Mouse (Mus musculus) left cerebral cortex, postnatal 10 days (tissue): ENCODE results near the gene Nav3. TPM values are rescaled to one million over a fixed set of nuclear protein-coding genes. Genes with fewer than 3 reads are reported as not detected.

Source experiments
- DNase-seq, 2 experiments: peaks; one replicate each; pipeline ENCODE4 v3.0.0; 2021 to 2022; ENCODE audit warnings: low spot score in 2 of 2, mixed read lengths in 1 of 2; ENCODE audit errors: extremely low spot score in 1 of 2
- intact Hi-C: fragments of 180-260 bp; cut with DNase I; formaldehyde crosslinking; loops from one replicate; pipeline ENCODE4 v1.15.1; 2025
- total RNA-seq, 2 experiments: library from RNA; stranded (reverse); gene quantifications; 2 replicates each; pipeline ENCODE4 v1.2.3; 2021

The Nav3 gene
- total RNA-seq, 2 experiments from 2014 or later: 241 to 252 TPM

DNA sequence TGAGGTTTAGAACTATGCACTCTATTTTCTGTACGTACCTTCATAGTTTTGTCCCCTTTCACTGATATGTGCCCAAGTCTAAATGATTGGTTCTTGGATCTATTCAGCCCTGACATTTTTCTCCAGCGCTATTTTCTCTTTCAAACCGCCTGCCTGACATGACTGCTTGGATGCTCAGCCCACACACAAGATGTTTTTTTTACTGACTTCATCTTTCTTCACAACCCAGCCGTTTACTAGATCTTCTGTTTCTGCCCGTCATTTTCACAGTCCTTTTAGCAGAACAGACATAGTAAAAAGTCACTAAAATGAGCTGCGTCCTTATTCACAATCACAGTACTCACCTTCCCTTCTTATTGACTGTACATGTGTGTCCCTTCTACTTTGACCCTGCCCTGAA, 656.8 kb downstream of the Nav3 start:
- intact Hi-C loops: no loop called here
- DNase-seq: peak in 1 of 2 experiments; percentile 36

- intact Hi-C loops: no loop called here
- no peak for DNase-seq
Observed at GRCm38 (mm10) chr10:109796981-109797380, 659.0 kb downstream of the Nav3 start.

GRCm38 (mm10) chr10:109793491-109793890, 662.5 kb downstream of the Nav3 start:
- DNase-seq: no peak
- intact Hi-C loops: no loop called here

DNA sequence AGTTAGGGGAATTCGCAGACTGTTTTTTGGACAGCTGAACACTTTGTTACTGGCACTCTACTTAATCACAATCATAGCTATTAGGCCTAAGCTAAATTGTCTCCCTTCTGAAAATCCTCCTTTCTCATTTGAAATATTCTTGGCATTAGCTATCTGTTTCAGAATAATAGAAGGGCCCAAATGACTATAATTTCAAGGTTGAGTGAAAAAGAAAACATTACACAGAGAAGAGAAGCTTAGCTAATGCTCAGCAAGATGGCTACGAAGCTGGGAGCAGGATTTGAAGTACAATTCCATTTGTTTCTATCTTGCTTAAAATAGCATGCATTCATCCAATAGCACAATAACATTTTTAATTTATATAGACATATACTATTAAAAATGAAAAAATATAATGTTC, 667.3 kb downstream of the Nav3 start:
- no peak for DNase-seq
- intact Hi-C loops: no loop called here

DNA sequence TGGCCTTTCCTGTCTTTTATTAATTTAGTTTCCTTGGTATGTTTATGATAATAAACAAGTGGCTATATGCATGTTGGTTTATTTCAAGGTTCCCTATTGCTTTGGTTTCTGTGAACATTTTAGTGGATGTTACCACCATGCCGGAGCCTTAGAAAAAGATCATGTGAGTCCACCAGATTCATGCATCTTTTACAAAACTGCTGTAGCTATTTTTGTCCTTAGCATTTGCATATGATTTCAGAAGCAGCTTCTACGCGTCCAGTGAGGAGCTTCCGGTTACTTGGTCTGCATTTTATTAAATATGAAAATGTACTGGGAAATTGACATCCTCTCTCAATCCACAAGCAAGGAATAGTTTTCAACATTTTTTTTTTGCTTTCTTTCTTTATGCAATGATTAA, 676.9 kb downstream of the Nav3 start:
- intact Hi-C loops: no loop called here
- peak in 1 of 2 experiments; percentile 33 for DNase-seq

GRCm38 (mm10) chr10:109769092-109769491, 686.9 kb downstream of the Nav3 start:
- DNase-seq: no peak
- intact Hi-C loops: no loop called here

DNA sequence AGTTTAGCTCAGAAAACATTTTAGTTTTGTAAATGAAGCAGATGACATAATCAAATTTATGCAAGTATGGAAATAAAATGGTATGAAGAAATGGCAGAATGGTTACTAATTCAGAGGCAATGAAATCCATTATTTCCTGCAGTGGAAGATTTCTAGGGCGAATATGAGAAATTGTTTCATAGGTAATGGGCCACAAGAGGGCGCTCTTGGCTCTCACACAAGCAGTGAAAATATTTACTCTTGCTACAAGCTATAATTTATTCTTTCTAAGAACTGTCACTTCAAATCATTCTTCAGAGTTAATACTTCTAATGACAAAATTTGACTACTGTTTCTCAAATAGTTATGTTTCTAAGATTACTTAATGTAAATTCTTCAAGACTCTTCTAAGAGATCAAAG, 690.4 kb downstream of the Nav3 start:
- intact Hi-C loops: loop anchor here (2.0 kb wide), 1 partner anchor 95 kb away; no protein-coding TSS in a partner anchor
- peak; percentile 56 to 63 for DNase-seq

- intact Hi-C loops: loop anchor here (2.0 kb wide), 1 partner anchor 96 kb away; no protein-coding TSS in a partner anchor
Observed at GRCm38 (mm10) chr10:109764412-109765101, 691.4 kb downstream of the Nav3 start.

DNA sequence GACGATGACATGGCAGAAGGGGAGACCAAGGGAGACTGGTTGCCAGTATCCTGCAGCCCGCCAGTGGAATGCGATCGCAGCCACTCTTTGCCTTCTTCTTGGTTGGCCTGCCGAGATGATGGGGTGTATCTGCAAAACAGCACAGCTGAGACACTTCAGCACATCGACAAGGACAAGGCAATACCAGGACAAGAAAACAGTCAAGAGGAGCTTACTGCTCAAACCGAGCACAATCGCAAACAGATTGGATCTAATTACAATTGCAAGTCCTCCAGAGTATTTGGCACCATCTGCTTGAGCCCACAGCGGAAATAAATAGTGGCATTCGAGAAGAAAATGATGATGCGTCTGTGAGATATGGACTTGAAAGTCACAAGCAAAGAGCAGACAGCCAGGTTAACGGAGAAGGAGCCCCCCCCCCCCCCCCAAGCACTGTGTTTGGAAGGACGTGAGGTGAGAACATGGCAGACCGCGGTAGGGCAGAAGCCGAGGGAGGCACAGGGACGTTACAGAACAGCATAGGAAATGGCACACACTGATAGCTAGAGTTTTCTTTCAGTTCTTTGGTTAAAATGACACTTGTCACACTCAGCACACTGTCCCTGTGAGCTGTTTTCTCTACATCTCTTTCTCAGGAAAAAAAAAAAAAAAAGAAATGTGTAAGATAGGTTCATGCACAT, 696.9 kb downstream of the Nav3 start:
- DNase-seq: peak in 1 of 2 experiments; percentile 17
- intact Hi-C loops: no loop called here

More at GRCm38 (mm10) chr10:109764412-109765101, 691.4 kb downstream of the Nav3 start:
- DNase-seq: peak in 1 of 2 experiments; percentile 35

DNA sequence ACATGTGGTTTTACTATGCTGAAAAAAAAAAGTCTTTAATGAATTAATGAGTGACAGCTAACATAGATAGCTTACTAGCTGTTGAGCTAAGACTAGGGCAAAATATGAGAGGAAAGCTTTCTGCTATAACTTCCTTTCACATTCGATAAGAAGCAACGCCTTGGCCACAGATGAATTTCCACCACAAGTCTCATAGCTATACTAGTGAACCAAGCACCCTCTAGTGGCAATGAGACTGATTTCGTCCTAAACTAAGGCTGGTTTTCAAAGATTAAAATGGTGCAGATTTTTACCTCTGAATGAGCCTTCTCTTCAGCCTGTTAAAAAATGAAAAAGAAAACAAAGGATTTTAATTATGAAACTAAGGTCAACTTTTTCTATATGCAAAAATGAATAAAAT, 709.1 kb downstream of the Nav3 start:
- no peak for DNase-seq
- intact Hi-C loops: no loop called here

DNA sequence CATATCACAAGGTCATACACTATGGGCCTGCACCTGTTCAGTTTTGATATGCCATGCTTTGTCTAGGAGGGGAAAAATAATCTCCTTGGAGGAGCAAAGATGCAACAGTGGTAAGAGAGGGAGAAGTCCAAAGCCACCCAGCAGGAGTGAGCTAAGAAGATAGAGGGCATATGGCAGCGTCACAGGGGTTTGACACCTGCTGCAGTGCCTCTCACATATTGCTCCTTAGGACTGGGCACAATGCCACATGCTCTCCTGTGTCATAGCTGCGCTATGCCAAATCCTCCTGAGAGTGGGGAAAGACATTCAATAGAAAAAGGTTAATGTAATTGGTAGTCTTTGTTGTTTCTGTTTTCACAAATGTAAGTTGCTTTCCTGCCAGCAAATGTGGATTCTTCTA, 714.3 kb downstream of the Nav3 start:
- intact Hi-C loops: no loop called here
- DNase-seq: no peak

- DNase-seq: no peak
- intact Hi-C loops: no loop called here
Observed at GRCm38 (mm10) chr10:109740326-109740725, 715.7 kb downstream of the Nav3 start.

- intact Hi-C loops: no loop called here
- DNase-seq: no peak
Observed at GRCm38 (mm10) chr10:109723646-109724045, 732.4 kb downstream of the Nav3 start.

GRCm38 (mm10) chr10:109718808-109719207, 737.2 kb downstream of the Nav3 start:
- DNase-seq: no peak
- intact Hi-C loops: no loop called here

- intact Hi-C loops: no loop called here
- no peak for DNase-seq
Observed at GRCm38 (mm10) chr10:109718390-109718789, 737.6 kb downstream of the Nav3 start.

DNA sequence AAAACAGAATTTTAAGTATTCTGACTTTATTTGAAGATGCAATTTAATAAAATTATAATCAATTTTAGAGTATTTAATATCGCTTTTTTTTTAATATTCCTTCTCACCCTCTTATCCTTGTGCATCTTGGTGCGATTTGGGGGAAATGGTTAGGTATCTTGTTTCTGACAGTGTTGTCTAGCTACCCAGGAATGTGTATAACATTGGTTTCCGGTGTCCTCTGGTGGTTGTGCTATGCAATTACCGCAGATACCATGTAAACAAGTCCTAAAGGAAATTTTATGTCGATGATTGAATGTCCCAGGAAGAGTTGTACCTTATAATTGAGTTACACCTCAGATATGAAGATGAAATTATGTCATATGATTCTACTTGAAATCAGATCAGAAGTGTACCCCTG, 743.0 kb downstream of the Nav3 start:
- DNase-seq: peak; percentile 26 to 38
- intact Hi-C loops: no loop called here

DNA sequence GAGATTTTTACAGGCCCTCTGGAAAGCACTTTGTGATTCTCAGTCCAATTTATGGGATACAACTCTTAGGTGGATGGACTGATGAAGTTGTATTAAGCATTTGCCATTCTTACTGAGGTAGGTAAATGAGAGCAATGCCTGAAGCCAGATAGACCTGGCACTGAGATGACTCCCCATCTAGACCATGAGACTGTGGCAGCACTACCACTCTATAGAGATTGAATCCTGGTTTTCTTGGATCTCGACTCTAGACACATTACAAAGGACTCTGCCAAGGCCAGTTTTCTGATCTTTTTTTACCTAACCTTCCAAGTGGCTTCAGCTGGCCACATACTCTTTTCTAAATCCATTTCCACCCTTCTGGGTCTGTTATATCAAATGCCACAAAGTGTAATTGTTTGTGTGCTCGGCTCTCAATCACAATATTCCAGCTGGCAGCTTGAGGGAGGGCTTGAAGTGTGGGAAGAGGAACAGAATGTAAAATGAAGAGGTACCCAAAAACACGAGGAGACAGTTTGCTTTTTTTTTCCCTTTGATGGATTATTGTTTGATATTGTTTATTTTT, 756.2 kb downstream of the Nav3 start:
- intact Hi-C loops: no loop called here
- DNase-seq: no peak

- no peak for DNase-seq
- intact Hi-C loops: no loop called here
Observed at GRCm38 (mm10) chr10:109690564-109690963, 765.4 kb downstream of the Nav3 start.

DNA sequence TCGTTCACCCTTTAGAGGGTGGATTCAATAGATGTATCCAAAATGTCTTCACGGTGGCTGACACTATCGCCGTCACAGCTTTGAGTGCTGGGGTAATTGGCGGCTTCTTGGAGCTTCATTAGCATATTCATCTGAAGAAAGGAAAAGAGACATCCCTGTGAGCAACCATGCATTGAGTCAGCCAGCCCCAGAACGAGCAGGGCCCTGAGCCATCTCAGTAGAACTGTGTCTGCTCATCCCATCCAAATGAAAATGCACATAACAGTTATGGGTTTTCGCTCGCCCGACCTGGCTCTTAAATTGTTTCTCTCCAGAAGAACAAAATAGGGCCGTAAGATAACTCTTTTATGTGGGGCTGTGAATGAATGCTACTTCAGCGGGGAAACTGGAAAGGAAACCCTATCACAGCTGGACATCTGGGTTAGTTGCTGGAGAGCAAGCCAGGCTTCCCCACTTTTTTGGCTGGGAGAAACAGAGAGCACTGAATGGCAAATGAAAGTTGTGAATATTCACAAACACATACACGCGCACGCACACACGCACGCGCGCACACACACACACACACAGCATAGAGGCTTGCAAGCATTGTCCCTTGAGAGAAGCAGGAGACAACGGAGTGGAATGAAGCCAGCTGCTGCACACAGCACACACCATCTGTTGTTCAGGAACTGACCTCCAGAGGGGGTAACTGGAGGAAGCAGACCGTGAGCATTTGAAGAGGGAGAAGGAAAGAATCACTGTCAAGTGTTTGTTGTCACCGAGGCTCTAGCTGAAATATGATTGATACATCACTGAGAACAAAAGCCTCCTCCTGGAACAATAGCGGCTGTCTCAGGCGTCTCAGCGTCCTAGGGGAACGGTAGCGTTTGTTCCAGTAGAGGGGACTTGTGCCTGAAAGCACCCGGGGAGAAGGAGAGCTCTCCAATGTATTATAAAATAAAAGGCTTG, 771.6 kb downstream of the Nav3 start:
- DNase-seq: peak; percentile 49 to 65
- intact Hi-C loops: no loop called here
